Mouse (Mus musculus): Measurements from ENCODE around the gene Rbpj. TPM values are rescaled to one million over a fixed set of nuclear protein-coding genes. Genes with fewer than 3 reads are reported as not detected.

Gene Rbpj
- polyA plus RNA-seq, 1 experiment from 2014 or later, result 56.1 TPM

- WGBS, result 85% methylated on average over 9 of the region's 9 CpGs
- H3K9me3 ChIP-seq (ENCODE audit: control insufficient read depth, low read length), result no peaks in the 10 kb centered on the region
- no peaks in the 10 kb centered on the region for H3K4me1 ChIP-seq (replicated peaks; ENCODE audit: control insufficient read depth, insufficient read depth, low read length)
- no peak overlapping the region for H3K9ac ChIP-seq (ENCODE audit: low read depth, low read length)
- no peak overlapping the region for H3K4me2 ChIP-seq (replicated peaks; ENCODE audit: low read depth, low read length)
- no peaks in the 10 kb centered on the region for H3K27me3 ChIP-seq (ENCODE audit: control insufficient read depth, insufficient read depth, low read length)
- H3K4me3 ChIP-seq (ENCODE audit: low read depth, low read length), result no peak overlapping the region
- ATAC-seq (ENCODE audit: low FRiP score) (no peak), DNase-seq (ENCODE audit: low spot score) (no peak)
- no peaks in the 10 kb centered on the region for H3K36me3 ChIP-seq (ENCODE audit: control insufficient read depth, insufficient read depth, low read length)
- no peak overlapping the region for H3K27ac ChIP-seq (ENCODE audit: low read depth, low read length)
Measured at GRCm38 (mm10) chr5:53496846-53497549, 31.0 kb downstream of the Rbpj start.

GRCm38 (mm10) chr5:53499571-53499970 is 33.6 kb downstream of the Rbpj start:
- Histone ChIP-seq H3K4me1 (replicated peaks; ENCODE audit: control insufficient read depth, insufficient read depth, low read length) (no peaks in the 10 kb centered on the region), H3K9ac (ENCODE audit: low read depth, low read length) (no peak overlapping the region), H3K4me2 (replicated peaks; ENCODE audit: low read depth, low read length) (no peak overlapping the region), H3K27me3 (ENCODE audit: control insufficient read depth, insufficient read depth, low read length) (no peaks in the 10 kb centered on the region), H3K27ac (ENCODE audit: low read depth, low read length) (no peak overlapping the region), H3K4me3 (ENCODE audit: low read depth, low read length) (no peak overlapping the region), H3K9me3 (ENCODE audit: control insufficient read depth, low read length) (no peaks in the 10 kb centered on the region), H3K36me3 (ENCODE audit: control insufficient read depth, insufficient read depth, low read length) (no peaks in the 10 kb centered on the region)
- ATAC-seq (ENCODE audit: low FRiP score) (no peak), DNase-seq (ENCODE audit: low spot score) (no peak)
- WGBS, result 91% methylated on average over 3 of the region's 3 CpGs

GRCm38 (mm10) chr5:53500509-53501145 is 34.7 kb downstream of the Rbpj start:
- ATAC-seq (ENCODE audit: low FRiP score), result no peak
- H3K27me3 ChIP-seq (ENCODE audit: control insufficient read depth, insufficient read depth, low read length), result no peaks in the 10 kb centered on the region
- no peaks in the 10 kb centered on the region for H3K4me1 ChIP-seq (replicated peaks; ENCODE audit: control insufficient read depth, insufficient read depth, low read length)
- no peak for DNase-seq (ENCODE audit: low spot score)
- no peaks in the 10 kb centered on the region for H3K36me3 ChIP-seq (ENCODE audit: control insufficient read depth, insufficient read depth, low read length)
- WGBS, result 60% methylated on average over 10 of the region's 10 CpGs
- H3K9me3 ChIP-seq (ENCODE audit: control insufficient read depth, low read length), result no peaks in the 10 kb centered on the region
- H3K9ac ChIP-seq (ENCODE audit: low read depth, low read length), result no peak overlapping the region
- no peak overlapping the region for H3K27ac ChIP-seq (ENCODE audit: low read depth, low read length)
- H3K4me2 ChIP-seq (replicated peaks; ENCODE audit: low read depth, low read length), result no peak overlapping the region
- no peak overlapping the region for H3K4me3 ChIP-seq (ENCODE audit: low read depth, low read length)

GRCm38 (mm10) chr5:53503261-53503660 is 37.3 kb downstream of the Rbpj start:
- 71% methylated on average over 2 of the region's 3 CpGs for WGBS

GRCm38 (mm10) chr5:53505751-53506150 is 39.8 kb downstream of the Rbpj start:
- DNase-seq (ENCODE audit: low spot score), result no peak
- Histone ChIP-seq H3K4me2 (replicated peaks; ENCODE audit: low read depth, low read length) (no peak overlapping the region), H3K4me3 (ENCODE audit: low read depth, low read length) (no peak overlapping the region), H3K9me3 (ENCODE audit: control insufficient read depth, low read length) (no peaks in the 10 kb centered on the region), H3K27ac (ENCODE audit: low read depth, low read length) (no peak overlapping the region), H3K9ac (ENCODE audit: low read depth, low read length) (no peak overlapping the region), H3K4me1 (replicated peaks; ENCODE audit: control insufficient read depth, insufficient read depth, low read length) (no peaks in the 10 kb centered on the region), H3K27me3 (ENCODE audit: control insufficient read depth, insufficient read depth, low read length) (no peaks in the 10 kb centered on the region), H3K36me3 (ENCODE audit: control insufficient read depth, insufficient read depth, low read length) (no peaks in the 10 kb centered on the region)
- ATAC-seq (ENCODE audit: low FRiP score), result no peak
- 85% methylated on average over 6 of the region's 6 CpGs for WGBS

More at GRCm38 (mm10) chr5:53503261-53503660, 37.3 kb downstream of the Rbpj start:
- no peaks in the 10 kb centered on the region for H3K27me3 ChIP-seq (ENCODE audit: control insufficient read depth, insufficient read depth, low read length)
- H3K36me3 ChIP-seq (ENCODE audit: control insufficient read depth, insufficient read depth, low read length), result no peaks in the 10 kb centered on the region
- H3K9ac ChIP-seq (ENCODE audit: low read depth, low read length), result no peak overlapping the region
- no peak overlapping the region for H3K4me2 ChIP-seq (replicated peaks; ENCODE audit: low read depth, low read length)
- H3K4me3 ChIP-seq (ENCODE audit: low read depth, low read length), result no peak overlapping the region
- H3K9me3 ChIP-seq (ENCODE audit: control insufficient read depth, low read length), result no peaks in the 10 kb centered on the region
- no peaks in the 10 kb centered on the region for H3K4me1 ChIP-seq (replicated peaks; ENCODE audit: control insufficient read depth, insufficient read depth, low read length)
- DNase-seq (ENCODE audit: low spot score) (no peak), ATAC-seq (ENCODE audit: low FRiP score) (no peak)
- H3K27ac ChIP-seq (ENCODE audit: low read depth, low read length), result no peak overlapping the region

GRCm38 (mm10) chr5:53507371-53507770 is 41.4 kb downstream of the Rbpj start:
- Histone ChIP-seq H3K9me3 (ENCODE audit: control insufficient read depth, low read length) (no peaks in the 10 kb centered on the region), H3K36me3 (ENCODE audit: control insufficient read depth, insufficient read depth, low read length) (no peaks in the 10 kb centered on the region), H3K9ac (ENCODE audit: low read depth, low read length) (no peak overlapping the region), H3K4me1 (replicated peaks; ENCODE audit: control insufficient read depth, insufficient read depth, low read length) (no peaks in the 10 kb centered on the region), H3K27ac (ENCODE audit: low read depth, low read length) (no peak overlapping the region), H3K4me3 (ENCODE audit: low read depth, low read length) (no peak overlapping the region), H3K27me3 (ENCODE audit: control insufficient read depth, insufficient read depth, low read length) (no peaks in the 10 kb centered on the region), H3K4me2 (replicated peaks; ENCODE audit: low read depth, low read length) (no peak overlapping the region)
- WGBS, result 84% methylated on average over 5 of the region's 5 CpGs
- DNase-seq (ENCODE audit: low spot score) (no peak), ATAC-seq (ENCODE audit: low FRiP score) (no peak)

GRCm38 (mm10) chr5:53509465-53509864 is 43.5 kb downstream of the Rbpj start:
- H3K4me2 ChIP-seq (replicated peaks; ENCODE audit: low read depth, low read length), result no peak overlapping the region
- H3K36me3 ChIP-seq (ENCODE audit: control insufficient read depth, insufficient read depth, low read length), result no peaks in the 10 kb centered on the region
- no peak for ATAC-seq (ENCODE audit: low FRiP score)
- H3K27me3 ChIP-seq (ENCODE audit: control insufficient read depth, insufficient read depth, low read length), result no peaks in the 10 kb centered on the region
- H3K27ac ChIP-seq (ENCODE audit: low read depth, low read length), result no peak overlapping the region
- H3K9ac ChIP-seq (ENCODE audit: low read depth, low read length), result no peak overlapping the region
- no peaks in the 10 kb centered on the region for H3K9me3 ChIP-seq (ENCODE audit: control insufficient read depth, low read length)
- no peak for DNase-seq (ENCODE audit: low spot score)
- no peaks in the 10 kb centered on the region for H3K4me1 ChIP-seq (replicated peaks; ENCODE audit: control insufficient read depth, insufficient read depth, low read length)
- WGBS, result 84% methylated on average over 10 of the region's 10 CpGs
- no peak overlapping the region for H3K4me3 ChIP-seq (ENCODE audit: low read depth, low read length)

GRCm38 (mm10) chr5:53509927-53510326 is 44.0 kb downstream of the Rbpj start:
- Histone ChIP-seq H3K4me2 (replicated peaks; ENCODE audit: low read depth, low read length) (no peak overlapping the region), H3K9me3 (ENCODE audit: control insufficient read depth, low read length) (no peaks in the 10 kb centered on the region), H3K9ac (ENCODE audit: low read depth, low read length) (no peak overlapping the region), H3K27ac (ENCODE audit: low read depth, low read length) (no peak overlapping the region), H3K36me3 (ENCODE audit: control insufficient read depth, insufficient read depth, low read length) (no peaks in the 10 kb centered on the region), H3K4me1 (replicated peaks; ENCODE audit: control insufficient read depth, insufficient read depth, low read length) (no peaks in the 10 kb centered on the region), H3K27me3 (ENCODE audit: control insufficient read depth, insufficient read depth, low read length) (no peaks in the 10 kb centered on the region), H3K4me3 (ENCODE audit: low read depth, low read length) (no peak overlapping the region)
- 95% methylated on average over 2 of the region's 2 CpGs for WGBS
- DNase-seq (ENCODE audit: low spot score) (no peak), ATAC-seq (ENCODE audit: low FRiP score) (no peak)

- Histone ChIP-seq H3K27me3 (ENCODE audit: control insufficient read depth, insufficient read depth, low read length) (no peaks in the 10 kb centered on the region), H3K27ac (ENCODE audit: low read depth, low read length) (no peak overlapping the region), H3K9ac (ENCODE audit: low read depth, low read length) (no peak overlapping the region), H3K4me1 (replicated peaks; ENCODE audit: control insufficient read depth, insufficient read depth, low read length) (no peaks in the 10 kb centered on the region), H3K36me3 (ENCODE audit: control insufficient read depth, insufficient read depth, low read length) (no peaks in the 10 kb centered on the region), H3K4me3 (ENCODE audit: low read depth, low read length) (no peak overlapping the region), H3K4me2 (replicated peaks; ENCODE audit: low read depth, low read length) (no peak overlapping the region), H3K9me3 (ENCODE audit: control insufficient read depth, low read length) (no peaks in the 10 kb centered on the region)
- DNase-seq (ENCODE audit: low spot score), result no peak
- no peak; the same call in 1 of the 2 replicates for ATAC-seq (ENCODE audit: low FRiP score)
- 83% methylated on average over 4 of the region's 4 CpGs for WGBS
Measured at GRCm38 (mm10) chr5:53511426-53511825, 45.5 kb downstream of the Rbpj start.
